Comparison of ENCODE assay signal across 8 mouse cellular contexts in the genomic region with DNA sequence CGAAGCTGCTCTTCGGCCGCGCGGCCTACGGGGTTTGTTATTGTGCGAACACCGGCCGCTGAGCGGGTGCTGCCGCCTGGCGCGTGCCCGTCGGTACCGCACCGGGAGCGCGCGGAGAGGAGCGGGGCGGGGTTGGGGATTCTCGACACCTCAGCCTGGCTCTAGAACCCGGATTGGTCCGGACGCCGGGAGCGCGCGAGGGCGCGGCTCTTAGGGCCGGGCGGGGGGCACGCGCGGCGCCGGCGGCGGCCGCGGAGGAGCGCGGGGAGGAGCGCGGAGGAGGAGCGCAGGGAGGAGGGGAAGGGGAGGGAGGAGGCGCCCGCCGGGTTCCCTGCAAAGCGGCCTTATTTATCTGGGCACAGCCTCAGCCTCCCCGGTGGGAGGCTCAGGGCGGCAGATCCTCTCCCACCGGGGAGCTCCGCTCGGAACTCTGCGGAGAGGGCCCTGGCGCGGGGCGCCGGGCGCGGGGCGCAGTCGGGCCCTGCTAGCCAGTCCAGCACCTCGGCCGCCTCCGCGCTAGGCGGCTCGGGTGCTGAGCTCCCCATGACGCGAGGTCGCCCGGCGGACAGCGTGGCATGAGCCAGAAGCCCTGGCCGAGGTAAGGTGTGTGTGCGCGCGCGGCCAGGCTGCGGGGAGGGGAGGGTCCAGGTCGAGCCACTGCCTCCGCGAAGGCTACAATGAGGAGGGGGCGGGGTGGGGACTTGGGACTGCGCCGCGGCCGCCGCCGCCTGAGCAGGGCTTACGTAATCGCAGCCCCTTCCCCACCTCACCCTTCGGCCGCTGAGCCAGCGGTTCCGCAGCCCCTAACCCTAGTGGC. TPM values are rescaled to one million over a fixed set of nuclear protein-coding genes. Genes with fewer than 3 reads are reported as not detected.
DNase-seq lines count a peak whose midpoint lies in the region; ATAC-seq and TF ChIP-seq lines count a peak whose summit lies in the region.

A gene (plus strand): TSS at position 297 of the 817 bp plus-strand sequence.

- peak within 1 kb of the TSS; percentile 86 for H3K4me2 ChIP-seq in forebrain, embryonic 14.5 days (ENCODE audit: low read length)
- H3K4me2 ChIP-seq in lung, embryonic 14.5 days = peak within 1 kb of the TSS; percentile 98

- no peaks in the 10 kb centered on the region for H3K9me3 ChIP-seq in forebrain, embryonic 14.5 days (replicated peaks; ENCODE audit: control insufficient read depth, low read length)
- H3K9me3 ChIP-seq in hindbrain, embryonic 10.5 days = no peaks in the 10 kb centered on the region
- no peaks in the 10 kb centered on the region for H3K9me3 ChIP-seq in lung, embryonic 14.5 days (ENCODE audit: low read depth, low read length)

- DNase-seq in MN1 (ENCODE audit: low spot score) = peak; percentile 95
- DNase-seq in brain, embryonic 18.5 days (ENCODE audit: low read depth, low spot score) = peak; percentile 90
- peak; percentile 96 for DNase-seq in forebrain, embryonic 14.5 days (ENCODE audit: low spot score)
- DNase-seq in hindbrain, embryonic 10.5 days (ENCODE audit: low spot score) = peak; percentile 86
- DNase-seq in layer of hippocampus, postnatal 10 days (ENCODE audit: low spot score in 2 of 2) = peak; percentile 84 to 90
- peak; percentile 83 for DNase-seq in lung, embryonic 14.5 days
- peak; percentile 95 for DNase-seq in right cerebral cortex, adult 18-20 months

- H3K27ac ChIP-seq in forebrain, embryonic 14.5 days (ENCODE audit: low read depth, low read length) = peak within 1 kb of the TSS; percentile 95
- H3K27ac ChIP-seq in hindbrain, embryonic 10.5 days = peak within 1 kb of the TSS; percentile 97
- no peak within 1 kb of the TSS for H3K27ac ChIP-seq in lung, embryonic 14.5 days (ENCODE audit: low read depth)

- ATAC-seq in forebrain, embryonic 14.5 days = peak; percentile 88
- peak; percentile 72 for ATAC-seq in lung, embryonic 14.5 days (ENCODE audit: insufficient read depth)
- no peak for ATAC-seq in erythroid progenitor cell, adult 5-6 weeks (replicated peaks; ENCODE audit: low FRiP score, poor library complexity, severe bottlenecking)

- H3K27me3 ChIP-seq in forebrain, embryonic 14.5 days (replicated peaks; ENCODE audit: control insufficient read depth, insufficient read depth, low read length) = 0 out of 2 replicates have a peak, but pooled peaks cover 3% of the 10 kb centered on the region
- H3K27me3 ChIP-seq in hindbrain, embryonic 10.5 days (ENCODE audit: insufficient read depth, poor library complexity, severe bottlenecking) = peaks cover 62% of the 10 kb centered on the region
- peaks cover 44% of the 10 kb centered on the region for H3K27me3 ChIP-seq in lung, embryonic 14.5 days (ENCODE audit: insufficient read depth, low read length)

- H3K4me1 ChIP-seq in forebrain, embryonic 14.5 days (ENCODE audit: control insufficient read depth, insufficient read depth, low read length) = peaks cover 16% of the 10 kb centered on the region
- peaks cover 53% of the 10 kb centered on the region for H3K4me1 ChIP-seq in hindbrain, embryonic 10.5 days (replicated peaks)
- no peaks in the 10 kb centered on the region for H3K4me1 ChIP-seq in lung, embryonic 14.5 days (ENCODE audit: insufficient read depth)

- H3K9ac ChIP-seq in forebrain, embryonic 14.5 days (ENCODE audit: low read length) = peak within 1 kb of the TSS; percentile 95
- peak within 1 kb of the TSS; percentile 54 for H3K9ac ChIP-seq in lung, embryonic 14.5 days

- 0 out of 2 replicates have a peak, but pooled peaks have one; percentile 23 for TF ChIP-seq CTCF in lung, embryonic 14.5 days (IDR thresholded peaks at IDR 0.05; ENCODE audit: low read depth)

- peak within 1 kb of the TSS; percentile 85 for H3K4me3 ChIP-seq in forebrain, embryonic 14.5 days (ENCODE audit: low read depth, low read length)
- H3K4me3 ChIP-seq in hindbrain, embryonic 10.5 days = peak within 1 kb of the TSS; percentile 87
- peak within 1 kb of the TSS; percentile 62 for H3K4me3 ChIP-seq in lung, embryonic 14.5 days (ENCODE audit: low read depth, low read length)

- WGBS in forebrain, embryonic 14.5 days = under 1% methylated on average over 79 of the region's 100 CpGs
- under 1% methylated on average over 95 of the region's 100 CpGs for WGBS in hindbrain, embryonic 10.5 days
- WGBS in lung, embryonic 14.5 days = under 1% methylated on average over 77 of the region's 100 CpGs

- no peaks in the 10 kb centered on the region for H3K36me3 ChIP-seq in forebrain, embryonic 14.5 days (ENCODE audit: control insufficient read depth, insufficient read depth, low read length)
- H3K36me3 ChIP-seq in hindbrain, embryonic 10.5 days = no peaks in the 10 kb centered on the region
- no peaks in the 10 kb centered on the region for H3K36me3 ChIP-seq in lung, embryonic 14.5 days (ENCODE audit: insufficient read depth)

RNA-seq across cellular contexts. Expression of the gene that starts here (rescaled TPM):
- polyA plus RNA-seq in forebrain, embryonic 14.5 days (2014; fragmentation: Nextera tagmentation; extraction: Ambion mirVana) = 14.0 and 17.6 TPM in 2 replicates
- polyA plus RNA-seq in hindbrain, embryonic 10.5 days (2016; fragmentation: Nextera tagmentation; extraction: Ambion mirVana) = 11.0 and 16.7 TPM in 2 replicates
- total RNA-seq in layer of hippocampus, postnatal 10 days (2021) = 100 to 1,000 TPM; 272 to 292 TPM
- polyA plus RNA-seq in lung, embryonic 14.5 days (2014; fragmentation: Nextera tagmentation; extraction: Ambion mirVana) = 0.97 and 1.3 TPM in 2 replicates
- not detected in 2 replicates for total RNA-seq in erythroid progenitor cell, adult 5-6 weeks (2015; ENCODE audit: low replicate concordance)
- total RNA-seq in erythroid progenitor cell, adult 5-6 weeks (2017; ENCODE audit: low replicate concordance) = not detected in 2 replicates

Comparison
In these comparisons a context has a peak if more than half of its experiments do, and no peak if none do; other contexts are left out.
1. RNA of the gene that starts here (total RNA-seq): 272 to 292 TPM in layer of hippocampus, postnatal 10 days; not detected in erythroid progenitor cell, adult 5-6 weeks; every median in the first group is over 100 times any median in the second.
2. Peak in every context shown above with its lines, with median percentiles within 50 percentile points of each other: DNase-seq and H3K4me3 ChIP-seq.